Mouse (Mus musculus): ENCODE measurements around the gene Aicda. TPM values are rescaled to one million over a fixed set of nuclear protein-coding genes. Genes with fewer than 3 reads are reported as not detected.
"Not testable (repeated sequence)": the region's sequence is repeated elsewhere in the genome, so short reads cannot be mapped to it uniquely, and the experiment has no call there.

Aicda gene
- polyA plus RNA-seq (2015; fragmentation: Nextera tagmentation; extraction: Ambion mirVana), result not detected in 2 replicates

DNA sequence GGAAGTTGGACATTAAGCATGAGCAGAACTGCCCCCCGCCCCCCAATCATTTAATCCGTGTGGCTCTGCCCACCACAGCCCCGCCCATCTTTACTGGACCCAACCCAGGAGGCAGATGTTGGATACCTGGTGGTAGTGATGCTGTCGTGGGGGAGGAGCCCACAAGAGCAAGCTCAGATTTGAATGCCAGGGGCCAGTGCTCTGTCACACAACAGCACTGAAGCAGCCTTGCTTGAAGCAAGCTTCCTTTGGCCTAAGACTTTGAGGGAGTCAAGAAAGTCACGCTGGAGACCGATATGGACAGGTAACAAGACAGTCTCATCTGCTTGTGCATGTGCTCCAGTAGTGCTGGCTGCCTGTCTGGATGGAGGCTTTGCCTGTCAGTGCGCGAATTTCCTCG, at the start of gene Aicda:
Gene Aicda (plus strand): TSS at position 196 of the 400 bp plus-strand sequence.
- H3K4me1 ChIP-seq (ENCODE audit: insufficient read depth, low read length), result no peaks in the 10 kb centered on the region; the same call in 1 of the 2 replicates
- WGBS, result 62% methylated on average over 9 of the region's 9 CpGs
- H3K27ac ChIP-seq (ENCODE audit: low read length), result no peak within 1 kb of the TSS
- H3K27me3 ChIP-seq (ENCODE audit: insufficient read depth, low read length), result peaks cover 4% of the 10 kb centered on the region; the same call in 1 of the 2 replicates
- H3K9me3 ChIP-seq (ENCODE audit: low read length), result no peaks in the 10 kb centered on the region
- H3K4me3 ChIP-seq (ENCODE audit: low read length), result no peak within 1 kb of the TSS
- no peaks in the 10 kb centered on the region for H3K36me3 ChIP-seq (ENCODE audit: insufficient read depth, low read length)
- no peak within 1 kb of the TSS for H3K4me2 ChIP-seq (replicated peaks; ENCODE audit: low read depth, low read length)
- no peak within 1 kb of the TSS for H3K9ac ChIP-seq (replicated peaks; ENCODE audit: low read length)
- no peak for ATAC-seq (ENCODE audit: low FRiP score, low TSS enrichment)

DNA sequence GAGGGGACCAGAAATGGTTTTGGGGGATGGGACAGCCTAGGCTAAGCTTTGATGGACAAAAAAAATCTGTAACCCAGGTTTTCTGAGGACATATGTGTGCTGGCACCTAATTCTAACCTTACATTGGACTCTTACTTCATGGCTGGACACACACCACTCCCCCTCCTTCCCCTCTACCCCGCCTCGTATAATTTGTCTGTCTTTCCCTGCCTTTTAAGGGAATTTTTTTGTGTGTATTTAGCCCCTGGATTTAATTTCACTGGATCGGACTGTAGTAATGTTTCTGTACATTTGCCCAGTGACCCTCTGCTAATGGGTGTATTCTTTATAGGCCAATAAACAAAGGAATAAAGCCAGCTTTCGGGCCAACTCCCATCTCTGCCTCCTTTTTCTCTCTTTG, 48.6 kb upstream of the Aicda start:
- Histone ChIP-seq H3K27ac (ENCODE audit: low read length) (no peak overlapping the region), H3K4me1 (ENCODE audit: insufficient read depth, low read length) (peaks cover 12% of the 10 kb centered on the region; the same call in 1 of the 2 replicates), H3K9me3 (ENCODE audit: low read length) (no peaks in the 10 kb centered on the region), H3K4me2 (replicated peaks; ENCODE audit: low read depth, low read length) (no peak overlapping the region), H3K36me3 (ENCODE audit: insufficient read depth, low read length) (no peaks in the 10 kb centered on the region), H3K9ac (replicated peaks; ENCODE audit: low read length) (no peak overlapping the region), H3K27me3 (ENCODE audit: insufficient read depth, low read length) (no peaks in the 10 kb centered on the region), H3K4me3 (ENCODE audit: low read length) (no peak overlapping the region)
- ATAC-seq (ENCODE audit: low FRiP score, low TSS enrichment), result no peak
- 28% methylated on average over 4 of the region's 4 CpGs for WGBS

DNA sequence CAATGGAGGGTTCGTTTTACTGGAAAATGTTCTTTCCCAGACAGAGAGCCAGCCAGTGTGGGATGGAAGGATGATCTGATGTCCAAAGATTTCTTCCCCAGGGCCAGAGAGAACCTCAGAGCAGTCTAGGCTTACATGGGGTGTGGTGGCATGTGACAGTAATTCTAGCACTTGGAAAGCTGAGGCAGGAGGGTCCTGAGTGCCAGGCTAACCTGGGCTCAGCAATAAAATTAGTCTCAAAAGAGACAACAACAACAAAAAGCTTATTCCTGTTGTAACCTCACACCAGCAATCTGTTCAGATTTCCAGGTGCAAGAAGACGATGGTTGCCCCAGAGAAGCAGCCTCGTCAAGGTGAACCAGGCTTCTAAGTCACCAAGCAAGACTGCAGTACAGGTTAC, 48.1 kb upstream of the Aicda start, which contains the start of gene Mfap5:
Gene Mfap5 (plus strand): TSS at position 301 of the 400 bp plus-strand sequence.
- 85% methylated on average over 3 of the region's 3 CpGs for WGBS
- Histone ChIP-seq H3K9me3 (ENCODE audit: low read length) (no peaks in the 10 kb centered on the region), H3K4me3 (ENCODE audit: low read length) (no peak within 1 kb of the TSS), H3K27ac (ENCODE audit: low read length) (no peak within 1 kb of the TSS), H3K27me3 (ENCODE audit: insufficient read depth, low read length) (no peaks in the 10 kb centered on the region), H3K4me1 (ENCODE audit: insufficient read depth, low read length) (peaks cover 12% of the 10 kb centered on the region; the same call in 1 of the 2 replicates), H3K36me3 (ENCODE audit: insufficient read depth, low read length) (no peaks in the 10 kb centered on the region), H3K9ac (replicated peaks; ENCODE audit: low read length) (no peak within 1 kb of the TSS), H3K4me2 (replicated peaks; ENCODE audit: low read depth, low read length) (no peak within 1 kb of the TSS)
- no peak for ATAC-seq (ENCODE audit: low FRiP score, low TSS enrichment)

DNA sequence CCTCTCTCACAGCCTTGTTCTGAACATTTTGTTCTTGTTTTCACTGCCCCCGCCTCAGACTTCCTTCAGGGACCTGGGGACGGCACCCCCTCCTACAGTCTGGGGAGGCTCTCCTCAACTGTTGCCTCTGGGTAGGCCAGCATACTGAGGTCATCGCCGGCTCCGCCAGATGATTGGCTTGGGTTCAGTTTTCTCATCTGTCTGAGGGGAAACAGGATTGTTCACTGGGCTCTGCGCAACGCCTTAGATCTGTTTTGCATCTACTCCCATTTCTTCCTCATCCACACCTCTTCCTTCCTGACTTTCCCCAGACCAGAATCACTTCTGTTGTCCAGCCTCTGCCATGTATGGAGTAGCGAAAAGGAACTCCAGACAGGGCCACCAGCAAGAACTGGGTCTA, 45.1 kb upstream of the Aicda start:
- H3K4me3 ChIP-seq (ENCODE audit: low read length), result no peak overlapping the region
- no peak; the same call in 1 of the 2 replicates for ATAC-seq (ENCODE audit: low FRiP score, low TSS enrichment)
- peaks cover 12% of the 10 kb centered on the region; the same call in 1 of the 2 replicates for H3K4me1 ChIP-seq (ENCODE audit: insufficient read depth, low read length)
- WGBS, result 71% methylated on average over 8 of the region's 8 CpGs
- no peak overlapping the region for H3K27ac ChIP-seq (ENCODE audit: low read length)
- H3K9ac ChIP-seq (replicated peaks; ENCODE audit: low read length), result no peak overlapping the region
- no peaks in the 10 kb centered on the region for H3K9me3 ChIP-seq (ENCODE audit: low read length)
- no peaks in the 10 kb centered on the region for H3K36me3 ChIP-seq (ENCODE audit: insufficient read depth, low read length)
- no peak overlapping the region for H3K4me2 ChIP-seq (replicated peaks; ENCODE audit: low read depth, low read length)
- no peaks in the 10 kb centered on the region for H3K27me3 ChIP-seq (ENCODE audit: insufficient read depth, low read length)

DNA sequence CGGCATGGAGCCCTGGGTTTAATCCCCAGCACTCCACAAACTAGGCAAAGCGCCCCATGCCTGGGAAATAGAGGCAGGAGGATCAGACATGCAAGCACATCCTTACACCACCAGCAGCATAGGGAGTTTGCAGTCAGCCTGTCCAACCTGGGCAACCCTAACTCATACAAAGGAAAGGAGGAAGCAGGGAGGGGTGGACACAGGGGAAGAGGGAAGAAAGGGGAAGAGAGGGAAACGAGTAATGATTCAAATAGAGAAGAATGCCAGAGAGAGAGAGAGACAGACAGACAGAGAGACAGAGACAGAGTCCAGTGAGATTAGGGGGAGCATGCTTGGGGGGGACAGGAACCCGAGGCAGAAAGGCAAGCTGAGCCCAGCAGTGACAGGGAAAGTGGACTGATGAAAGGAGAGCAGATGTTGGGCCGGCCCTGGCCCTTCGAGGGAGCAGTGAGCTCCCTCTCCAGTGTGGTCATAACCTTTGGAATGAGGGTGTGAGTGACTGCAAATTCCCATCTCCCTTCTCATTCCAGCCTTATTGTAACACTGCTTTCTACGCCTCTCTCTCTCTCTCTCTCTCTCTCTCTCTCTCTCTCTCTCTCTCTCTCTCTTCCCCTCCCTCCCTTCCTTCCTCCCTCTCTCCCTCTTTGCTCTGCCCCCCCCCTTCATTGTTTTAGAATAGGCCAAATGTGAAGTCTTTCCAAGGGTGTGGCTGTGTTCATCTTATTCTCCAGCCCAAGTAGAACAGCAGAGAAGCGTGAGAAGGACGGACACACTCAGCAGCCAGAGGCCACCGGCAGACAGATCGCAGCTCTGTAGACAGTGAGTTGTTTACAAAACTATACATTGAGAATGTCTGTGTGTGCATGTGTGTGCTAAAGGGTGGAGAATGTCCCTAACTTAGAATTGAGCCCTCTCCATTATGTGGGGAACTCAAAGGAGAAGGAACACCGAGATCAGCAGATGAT, 40.4 kb upstream of the Aicda start:
- no peaks in the 10 kb centered on the region for H3K27me3 ChIP-seq (ENCODE audit: insufficient read depth, low read length)
- H3K36me3 ChIP-seq (ENCODE audit: insufficient read depth, low read length), result no peaks in the 10 kb centered on the region
- H3K4me3 ChIP-seq (ENCODE audit: low read length), result no peak overlapping the region
- H3K9ac ChIP-seq (replicated peaks; ENCODE audit: low read length), result no peak overlapping the region
- H3K4me1 ChIP-seq (ENCODE audit: insufficient read depth, low read length), result no peaks in the 10 kb centered on the region
- no peak overlapping the region for H3K27ac ChIP-seq (ENCODE audit: low read length)
- 53% methylated on average over 12 of the region's 12 CpGs for WGBS
- H3K9me3 ChIP-seq (ENCODE audit: low read length), result no peaks in the 10 kb centered on the region
- peak; percentile 35; the same call in 1 of the 2 replicates for ATAC-seq (ENCODE audit: low FRiP score, low TSS enrichment)
- H3K4me2 ChIP-seq (replicated peaks; ENCODE audit: low read depth, low read length), result no peak overlapping the region

DNA sequence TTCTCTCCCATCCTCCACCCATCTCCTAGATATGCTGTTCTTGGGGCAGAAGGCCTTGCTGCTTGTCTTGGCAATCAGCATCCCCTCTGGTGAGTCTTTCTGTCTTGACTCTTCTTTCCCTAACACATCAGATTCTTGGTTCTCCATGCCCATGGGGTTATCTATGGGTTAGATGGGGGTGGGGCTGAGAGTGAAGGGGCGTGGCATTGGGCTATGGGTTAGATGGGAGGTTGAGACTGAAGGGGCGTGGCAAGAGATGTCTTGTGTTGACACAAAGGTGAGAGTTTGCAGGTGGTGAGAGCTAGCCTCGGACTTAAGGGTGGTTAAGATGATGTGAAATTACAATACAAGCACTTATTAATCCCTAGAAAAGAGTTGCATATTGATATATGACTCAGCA, 39.3 kb upstream of the Aicda start:
- H3K36me3 ChIP-seq (ENCODE audit: insufficient read depth, low read length), result no peaks in the 10 kb centered on the region

DNA sequence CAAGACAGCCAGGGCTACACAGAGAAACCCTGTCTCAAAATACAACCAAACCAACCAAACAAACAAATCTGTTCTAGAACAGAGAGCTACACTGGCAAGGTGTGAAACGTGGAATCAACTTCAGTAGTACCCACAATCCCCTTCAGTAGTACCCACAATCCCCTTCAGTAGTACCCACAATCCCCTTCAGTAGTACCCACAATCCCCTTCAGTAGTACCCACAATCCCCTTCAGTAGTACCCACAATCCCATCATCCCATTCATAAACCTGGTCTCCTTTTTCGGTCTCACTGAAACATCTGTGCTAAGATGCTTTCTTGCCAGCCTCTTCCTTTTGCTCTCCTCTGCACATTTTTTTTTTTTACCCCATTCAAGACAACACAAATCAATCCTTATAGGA, 37.8 kb upstream of the Aicda start:
- H3K4me1 ChIP-seq (ENCODE audit: insufficient read depth, low read length); ATAC-seq (ENCODE audit: low FRiP score, low TSS enrichment); H3K27ac ChIP-seq (ENCODE audit: low read length); H3K9ac ChIP-seq (replicated peaks; ENCODE audit: low read length); H3K27me3 ChIP-seq (ENCODE audit: insufficient read depth, low read length); H3K9me3 ChIP-seq (ENCODE audit: low read length); H3K36me3 ChIP-seq (ENCODE audit: insufficient read depth, low read length); H3K4me3 ChIP-seq (ENCODE audit: low read length); H3K4me2 ChIP-seq (replicated peaks; ENCODE audit: low read depth, low read length): not testable (repeated sequence)
- WGBS, result 91% methylated on average over 2 of the region's 2 CpGs

More for the DNA sequence above, 39.3 kb upstream of the Aicda start:
- H3K27me3 ChIP-seq (ENCODE audit: insufficient read depth, low read length), result no peaks in the 10 kb centered on the region
- H3K9me3 ChIP-seq (ENCODE audit: low read length), result no peaks in the 10 kb centered on the region
- H3K4me1 ChIP-seq (ENCODE audit: insufficient read depth, low read length), result no peaks in the 10 kb centered on the region
- H3K4me3 ChIP-seq (ENCODE audit: low read length), result no peak overlapping the region
- H3K27ac ChIP-seq (ENCODE audit: low read length), result no peak overlapping the region
- no peak overlapping the region; the same call in 1 of the 2 replicates for H3K4me2 ChIP-seq (replicated peaks; ENCODE audit: low read depth, low read length)
- no peak for ATAC-seq (ENCODE audit: low FRiP score, low TSS enrichment)
- 83% methylated on average over 3 of the region's 3 CpGs for WGBS
- H3K9ac ChIP-seq (replicated peaks; ENCODE audit: low read length), result no peak overlapping the region

DNA sequence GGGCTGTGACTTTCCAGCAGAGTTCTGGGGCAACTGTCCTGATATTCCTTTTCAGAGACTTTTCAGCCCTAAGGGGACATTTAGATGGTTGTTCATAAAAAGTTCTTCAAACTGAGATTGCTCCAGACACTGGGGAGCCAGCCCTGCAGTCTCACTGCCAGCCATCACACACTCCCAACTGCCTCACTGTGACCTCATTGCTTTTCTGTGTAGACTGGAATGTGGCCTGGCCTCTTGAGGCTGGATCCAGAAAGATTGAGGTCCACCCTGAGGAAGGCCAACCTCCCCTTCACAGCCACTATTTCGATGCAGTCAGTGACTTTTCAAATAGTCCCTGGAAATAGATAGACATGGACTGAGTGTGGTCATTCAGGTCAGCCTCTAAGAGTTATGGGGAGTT, 35.9 kb upstream of the Aicda start:
- WGBS, result 48% methylated on average over 1 of the region's 1 CpGs
- no peak for ATAC-seq (ENCODE audit: low FRiP score, low TSS enrichment)
- Histone ChIP-seq H3K4me3 (ENCODE audit: low read length) (no peak overlapping the region), H3K4me1 (ENCODE audit: insufficient read depth, low read length) (no peaks in the 10 kb centered on the region), H3K36me3 (ENCODE audit: insufficient read depth, low read length) (no peaks in the 10 kb centered on the region), H3K27ac (ENCODE audit: low read length) (no peak overlapping the region), H3K9me3 (ENCODE audit: low read length) (no peaks in the 10 kb centered on the region), H3K9ac (replicated peaks; ENCODE audit: low read length) (no peak overlapping the region), H3K27me3 (ENCODE audit: insufficient read depth, low read length) (no peaks in the 10 kb centered on the region), H3K4me2 (replicated peaks; ENCODE audit: low read depth, low read length) (no peak overlapping the region)

DNA sequence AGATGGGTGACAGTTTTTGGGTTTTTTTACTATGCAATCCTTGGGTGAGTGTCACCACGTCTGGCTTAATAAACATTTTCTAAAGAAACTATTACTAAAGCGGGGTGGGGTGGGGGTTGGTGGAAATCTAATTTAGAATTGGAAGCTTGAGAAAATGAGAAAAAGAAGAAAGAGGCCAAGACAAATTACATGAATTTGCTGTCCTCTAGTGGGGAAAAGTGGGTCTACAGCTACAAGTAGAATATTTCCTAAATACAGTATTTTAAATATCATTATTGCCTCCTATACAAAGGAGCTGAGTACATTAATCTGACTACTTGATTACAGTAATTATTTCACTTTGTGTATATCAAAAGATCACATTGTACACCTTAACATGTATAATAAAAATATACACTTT, 34.2 kb upstream of the Aicda start:
- H3K27ac ChIP-seq (ENCODE audit: low read length), result no peak overlapping the region
- no peaks in the 10 kb centered on the region for H3K27me3 ChIP-seq (ENCODE audit: insufficient read depth, low read length)
- H3K4me3 ChIP-seq (ENCODE audit: low read length), result no peak overlapping the region
- WGBS, result 51% methylated on average over 2 of the region's 2 CpGs
- ATAC-seq (ENCODE audit: low FRiP score, low TSS enrichment), result no peak
- H3K9ac ChIP-seq (replicated peaks; ENCODE audit: low read length), result no peak overlapping the region
- no peaks in the 10 kb centered on the region for H3K4me1 ChIP-seq (ENCODE audit: insufficient read depth, low read length)
- H3K36me3 ChIP-seq (ENCODE audit: insufficient read depth, low read length), result no peaks in the 10 kb centered on the region
- H3K9me3 ChIP-seq (ENCODE audit: low read length), result no peaks in the 10 kb centered on the region
- H3K4me2 ChIP-seq (replicated peaks; ENCODE audit: low read depth, low read length), result no peak overlapping the region

DNA sequence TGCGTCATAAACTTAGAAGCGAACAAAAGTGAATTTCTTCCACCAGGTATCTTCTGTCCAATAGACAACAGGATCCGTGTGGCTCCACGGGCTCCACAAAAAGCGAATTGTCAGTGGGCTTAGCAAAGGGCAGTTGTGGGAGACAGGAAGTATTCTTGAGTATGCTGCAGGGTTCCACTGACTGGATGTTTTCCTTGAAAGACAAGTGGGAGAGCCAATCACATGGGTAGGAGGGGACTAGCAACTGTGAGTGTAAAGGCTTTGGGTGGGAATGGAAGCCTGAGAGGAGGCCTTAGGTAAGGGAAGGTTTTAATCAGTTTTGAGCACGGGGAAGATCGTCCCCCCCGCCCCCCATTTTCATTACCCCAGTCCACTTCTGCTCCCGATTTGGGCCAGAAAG, 31.0 kb upstream of the Aicda start:
- WGBS, result 68% methylated on average over 9 of the region's 9 CpGs
- peak; percentile 82; the same call in 1 of the 2 replicates for ATAC-seq (ENCODE audit: low FRiP score, low TSS enrichment)
- H3K4me2 ChIP-seq (replicated peaks; ENCODE audit: low read depth, low read length), result no peak overlapping the region; the same call in 1 of the 2 replicates

More for the DNA sequence above, 31.0 kb upstream of the Aicda start:
- Histone ChIP-seq H3K4me3 (ENCODE audit: low read length) (no peak overlapping the region), H3K9ac (replicated peaks; ENCODE audit: low read length) (no peak overlapping the region), H3K27ac (ENCODE audit: low read length) (no peak overlapping the region), H3K4me1 (ENCODE audit: insufficient read depth, low read length) (no peaks in the 10 kb centered on the region), H3K27me3 (ENCODE audit: insufficient read depth, low read length) (no peaks in the 10 kb centered on the region), H3K9me3 (ENCODE audit: low read length) (no peaks in the 10 kb centered on the region), H3K36me3 (ENCODE audit: insufficient read depth, low read length) (no peaks in the 10 kb centered on the region)

Data from kidney, embryonic 16.5 days (tissue).